Mouse (Mus musculus): ENCODE measurements around the gene Fxr1. TPM values are rescaled to one million over a fixed set of nuclear protein-coding genes. Genes with fewer than 3 reads are reported as not detected.
"Not testable (repeated sequence)": the region's sequence is repeated elsewhere in the genome, so short reads cannot be mapped to it uniquely, and the experiment has no call there.

The Fxr1 gene
- total RNA-seq, 1 experiment: 210 TPM

GRCm38 (mm10) chr3:34062352-34062751, 42.6 kb downstream of the Fxr1 start:
- Histone ChIP-seq H3K4me1 (ENCODE audit: control insufficient read depth in 2 of 2, insufficient read depth in 2 of 2, low read length in 2 of 2, poor library complexity in 1 of 2) (no peaks in the 10 kb centered on the region), H3K9ac (ENCODE audit: insufficient read depth, low read depth, low read length, poor library complexity, severe bottlenecking) (no peak overlapping the region), H3K9me3 (ENCODE audit: control insufficient read depth, insufficient read depth, low read depth, low read length) (no peaks in the 10 kb centered on the region), H3K4me3 (ENCODE audit: insufficient read depth in 1 of 2, low read depth in 1 of 2, low read length in 2 of 2, poor library complexity in 1 of 2, severe bottlenecking in 1 of 2) (no peak overlapping the region), H3K36me3 (ENCODE audit: control insufficient read depth, insufficient read depth, low read length, poor library complexity, severe bottlenecking) (peaks cover 13% of the 10 kb centered on the region), H3K27ac (ENCODE audit: insufficient read depth, low read depth, low read length, poor library complexity, severe bottlenecking) (no peak overlapping the region)
- in situ Hi-C loops (cut with MboI; ENCODE audit: low sequenced_read_pairs in 2 of 2, unreplicated experiment in 2 of 2): loop anchor here in 1 of 2 experiments (25.0 kb wide), 1 partner anchor 1350 kb away; the partner anchor contains the start of gene Actl6a
- TF ChIP-seq ZNF384 (IDR thresholded peaks at IDR 0.05; ENCODE audit: low read depth, low read length) (no peak), MAFK (IDR thresholded peaks at IDR 0.05; ENCODE audit: insufficient read depth, low read depth, low read length) (no peak), HCFC1 (IDR thresholded peaks at IDR 0.05; ENCODE audit: borderline replicate concordance, insufficient read depth, low read length) (no peak), CHD2 (IDR thresholded peaks at IDR 0.05; ENCODE audit: low read depth, low read length) (no peak), ZC3H11A (IDR thresholded peaks at IDR 0.05; ENCODE audit: borderline replicate concordance, low read depth, low read length) (no peak)
- no peak for DNase-seq (ENCODE audit: low read depth, low spot score)

- in situ Hi-C loops (cut with MboI; ENCODE audit: low sequenced_read_pairs in 2 of 2, unreplicated experiment in 2 of 2): loop anchor here in 1 of 2 experiments (25.0 kb wide), 1 partner anchor 1357 kb away; the partner anchor contains the start of gene Actl6a
- not testable (repeated sequence) for H3K4me1 ChIP-seq (ENCODE audit: control insufficient read depth in 2 of 2, insufficient read depth in 2 of 2, low read length in 2 of 2, poor library complexity in 1 of 2)
Observed at GRCm38 (mm10) chr3:34068943-34069342, 49.2 kb downstream of the Fxr1 start.

GRCm38 (mm10) chr3:34072726-34073125, 53.0 kb downstream of the Fxr1 start:
- no peaks in the 10 kb centered on the region for H3K4me1 ChIP-seq (ENCODE audit: control insufficient read depth in 2 of 2, insufficient read depth in 2 of 2, low read length in 2 of 2, poor library complexity in 1 of 2)
- in situ Hi-C loops (cut with MboI; ENCODE audit: low sequenced_read_pairs in 2 of 2, unreplicated experiment in 2 of 2): loop anchor here in 1 of 2 experiments (25.0 kb wide), 1 partner anchor 1360 kb away; the partner anchor contains the start of gene Actl6a
- H3K27ac ChIP-seq (ENCODE audit: insufficient read depth, low read depth, low read length, poor library complexity, severe bottlenecking): no peak overlapping the region
- peaks cover 4% of the 10 kb centered on the region; the same call in 1 of the 2 replicates for H3K36me3 ChIP-seq (ENCODE audit: control insufficient read depth, insufficient read depth, low read length, poor library complexity, severe bottlenecking)
- no peak overlapping the region for H3K9ac ChIP-seq (ENCODE audit: insufficient read depth, low read depth, low read length, poor library complexity, severe bottlenecking)
- H3K9me3 ChIP-seq (ENCODE audit: control insufficient read depth, insufficient read depth, low read depth, low read length): no peaks in the 10 kb centered on the region
- H3K4me3 ChIP-seq (ENCODE audit: insufficient read depth in 1 of 2, low read depth in 1 of 2, low read length in 2 of 2, poor library complexity in 1 of 2, severe bottlenecking in 1 of 2): no peak overlapping the region
- no peak for DNase-seq (ENCODE audit: low read depth, low spot score)
- TF ChIP-seq MAFK (IDR thresholded peaks at IDR 0.05; ENCODE audit: insufficient read depth, low read depth, low read length): no peak
- TF ChIP-seq ZNF384 (IDR thresholded peaks at IDR 0.05; ENCODE audit: low read depth, low read length): no peak
- no peak for TF ChIP-seq HCFC1 (IDR thresholded peaks at IDR 0.05; ENCODE audit: borderline replicate concordance, insufficient read depth, low read length)
- TF ChIP-seq CHD2 (IDR thresholded peaks at IDR 0.05; ENCODE audit: low read depth, low read length): no peak
- no peak for TF ChIP-seq ZC3H11A (IDR thresholded peaks at IDR 0.05; ENCODE audit: borderline replicate concordance, low read depth, low read length)

More at GRCm38 (mm10) chr3:34068943-34069342, 49.2 kb downstream of the Fxr1 start:
- H3K36me3 ChIP-seq (ENCODE audit: control insufficient read depth, insufficient read depth, low read length, poor library complexity, severe bottlenecking); DNase-seq (ENCODE audit: low read depth, low spot score); H3K4me3 ChIP-seq (ENCODE audit: insufficient read depth in 1 of 2, low read depth in 1 of 2, low read length in 2 of 2, poor library complexity in 1 of 2, severe bottlenecking in 1 of 2); H3K9me3 ChIP-seq (ENCODE audit: control insufficient read depth, insufficient read depth, low read depth, low read length); H3K27ac ChIP-seq (ENCODE audit: insufficient read depth, low read depth, low read length, poor library complexity, severe bottlenecking); H3K9ac ChIP-seq (ENCODE audit: insufficient read depth, low read depth, low read length, poor library complexity, severe bottlenecking): not testable (repeated sequence)

GRCm38 (mm10) chr3:34076058-34076759, 56.5 kb downstream of the Fxr1 start:
- in situ Hi-C loops (cut with MboI; ENCODE audit: low sequenced_read_pairs in 2 of 2, unreplicated experiment in 2 of 2): no loop called here
- no peaks in the 10 kb centered on the region for H3K9me3 ChIP-seq (ENCODE audit: control insufficient read depth, insufficient read depth, low read depth, low read length)
- no peak overlapping the region for H3K9ac ChIP-seq (ENCODE audit: insufficient read depth, low read depth, low read length, poor library complexity, severe bottlenecking)
- no peaks in the 10 kb centered on the region for H3K4me1 ChIP-seq (ENCODE audit: control insufficient read depth in 2 of 2, insufficient read depth in 2 of 2, low read length in 2 of 2, poor library complexity in 1 of 2)
- H3K36me3 ChIP-seq (ENCODE audit: control insufficient read depth, insufficient read depth, low read length, poor library complexity, severe bottlenecking): peaks cover 4% of the 10 kb centered on the region; the same call in 1 of the 2 replicates
- H3K27ac ChIP-seq (ENCODE audit: insufficient read depth, low read depth, low read length, poor library complexity, severe bottlenecking): no peak overlapping the region
- H3K4me3 ChIP-seq (ENCODE audit: insufficient read depth in 1 of 2, low read depth in 1 of 2, low read length in 2 of 2, poor library complexity in 1 of 2, severe bottlenecking in 1 of 2): no peak overlapping the region
- no peak for DNase-seq (ENCODE audit: low read depth, low spot score)
- no peak for TF ChIP-seq HCFC1 (IDR thresholded peaks at IDR 0.05; ENCODE audit: borderline replicate concordance, insufficient read depth, low read length)
- TF ChIP-seq MAFK (IDR thresholded peaks at IDR 0.05; ENCODE audit: insufficient read depth, low read depth, low read length): no peak
- TF ChIP-seq ZC3H11A (IDR thresholded peaks at IDR 0.05; ENCODE audit: borderline replicate concordance, low read depth, low read length): no peak

Measured in ES-E14 (cell line).